Mouse (Mus musculus) frontal cortex, postnatal 14 days (tissue): ENCODE results near the gene Gys2.

Experiments
- DNase-seq, 2 experiments: peaks; one replicate each; pipeline ENCODE4 v3.0.0; 2022; ENCODE audit warnings: low spot score in 2 of 2

The Gys2 gene

DNA sequence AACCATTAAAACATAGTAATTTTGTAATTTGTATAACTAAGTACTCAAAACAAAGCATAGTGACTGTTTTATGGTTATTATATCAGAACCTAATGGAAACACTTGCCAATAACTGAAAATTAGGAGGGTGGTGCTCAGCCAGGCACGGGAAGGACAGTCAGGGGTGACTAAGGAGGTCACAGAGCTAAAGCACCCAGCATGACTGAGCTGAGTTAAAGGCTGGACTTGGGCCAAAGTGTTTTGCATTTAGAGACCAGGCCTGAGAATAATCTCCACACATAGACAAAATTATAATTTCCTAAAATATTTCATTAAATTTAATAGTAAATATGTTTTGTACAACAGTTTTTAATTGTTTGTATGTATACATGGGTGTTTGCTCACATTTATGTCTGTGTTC, 95.8 kb downstream of the Gys2 start:
- DNase-seq: no peak
